Mouse (Mus musculus): ENCODE measurements around the gene Rad51.

DNA sequence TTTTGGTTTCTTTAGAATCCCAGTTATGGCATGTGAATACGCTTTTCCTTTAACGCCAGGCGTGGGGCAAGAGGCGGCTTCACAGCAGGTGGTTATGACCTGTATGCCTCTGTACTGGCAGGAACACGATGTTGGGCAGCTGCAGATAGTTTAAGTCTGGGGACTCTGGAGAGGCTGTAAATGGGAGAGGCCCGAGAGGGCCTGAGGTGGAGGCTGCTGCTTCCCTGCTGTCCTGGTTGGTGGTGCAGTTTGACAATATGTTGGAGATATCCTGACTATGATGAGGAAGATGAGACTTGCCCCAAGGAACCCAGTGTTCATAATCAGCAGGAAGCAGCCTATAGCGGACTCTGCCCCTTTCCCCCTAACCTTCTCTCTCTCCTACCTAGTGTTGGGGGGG lies 70.3 kb downstream of the Rad51 start:
- TF ChIP-seq CTCF (IDR thresholded peaks at IDR 0.05; ENCODE audit: borderline replicate concordance, extremely low read depth, insufficient read depth, insufficient read length) (no peak), POLR2A (IDR thresholded peaks at IDR 0.05; ENCODE audit: borderline replicate concordance, extremely low read depth, insufficient read depth, insufficient read length, poor library complexity, severe bottlenecking) (no peak)
